Mouse (Mus musculus) left cerebral cortex, adult 8-10 months (tissue): Measurements from ENCODE around the gene Tmem254c. TPM values are rescaled to one million over a fixed set of nuclear protein-coding genes. Genes with fewer than 3 reads are reported as not detected.

Experiments used
- total RNA-seq, 4 experiments: library from RNA; stranded (reverse); gene quantifications; 2 replicates each; pipeline ENCODE4 v1.2.4; 2022

Gene Tmem254c
- total RNA-seq, 4 experiments from 2014 or later, result 18.3 to 32.3 (median 24.6) TPM

Other genes with a start within 250 kb of the Tmem254c start
- gene Anxa11, start 225.2 kb downstream of the Tmem254c start, total RNA-seq, result 10 to 100 TPM; 33.7 to 40.5 (median 36.4) TPM
- gene Plac9a, start 164.3 kb downstream of the Tmem254c start, total RNA-seq, result 1 to 10 TPM in 1 of 4 experiments, not detected in 3; 1.7 TPM
- 10 to 100 TPM in 1 of 4 experiments, 1 to 10 TPM in 3; 3.1 to 10.7 (median 5.5) TPM for gene Tmem254a, start 139.7 kb downstream of the Tmem254c start, total RNA-seq
- gene Cphx1, start 129.1 kb downstream of the Tmem254c start, total RNA-seq, result not detected
- under 1 TPM in 2 of 4 experiments, not detected in 2; 0.81 TPM for gene Duxbl1, start 88.8 kb downstream of the Tmem254c start, total RNA-seq
- gene Gm9780, start 24.6 kb downstream of the Tmem254c start, total RNA-seq, result 1 to 10 TPM; 2.2 to 6.2 (median 3.3) TPM
- gene Cphx2, start 14.2 kb upstream of the Tmem254c start, total RNA-seq, result not detected
- gene Cphx3, start 14.9 kb upstream of the Tmem254c start, total RNA-seq, result not detected
- gene Duxbl2, start 51.0 kb upstream of the Tmem254c start, total RNA-seq, result under 1 TPM in 3 of 4 experiments, not detected in 1; 0.23 to 0.61 (median 0.50) TPM
- gene Plac9b, start 115.1 kb upstream of the Tmem254c start, total RNA-seq, result 10 to 100 TPM in 2 of 4 experiments, 1 to 10 TPM in 2; 8.5 to 10.7 (median 10.0) TPM
- gene Tmem254b, start 139.7 kb upstream of the Tmem254c start, total RNA-seq, result 10 to 100 TPM in 2 of 4 experiments, 1 to 10 TPM in 2; 6.3 to 14.1 (median 10.8) TPM
- 1 to 10 TPM in 3 of 4 experiments, under 1 TPM in 1; 0.42 to 1.7 (median 1.3) TPM for gene Duxbl3, start 190.6 kb upstream of the Tmem254c start, total RNA-seq